Mouse (Mus musculus) liver, embryonic 11.5 days (tissue): ENCODE results near the gene Stpg1. TPM values are rescaled to one million over a fixed set of nuclear protein-coding genes. Genes with fewer than 3 reads are reported as not detected.
A peak's percentile ranks its signal among the peaks of the same experiment; 100 is the strongest.

Experiments
- ATAC-seq: fragments of 200-750 bp; cut with Nextera tagmentation; replicated peaks from 2 replicates; pipeline ENCODE4 v1.8.0; 2017; ENCODE audit warnings: moderate number of reproducible peaks, mild to moderate bottlenecking, moderate TSS enrichment, moderate library complexity; ENCODE audit not compliant: low FRiP score
- DNase-seq: peaks from one replicate; pipeline ENCODE4 v3.0.0-alpha.2; 2017; ENCODE audit warnings: low spot score
- H3K27ac ChIP-seq: fragments of 300-500 bp; sonication (generic); 2 replicates; pipeline ENCODE4 v1.5.1; 2014; ENCODE audit warnings: mild to moderate bottlenecking, low read depth, low read length, control low read depth
- H3K27me3 ChIP-seq: fragments of 300-500 bp; sonication (generic); replicated peaks from 2 replicates; pipeline ENCODE4 v1.6.1; 2014; ENCODE audit warnings: low read length, mixed read lengths; ENCODE audit not compliant: control insufficient read depth, insufficient read depth
- H3K36me3 ChIP-seq: fragments of 300-500 bp; sonication (generic); 2 replicates; pipeline ENCODE4 v1.6.1; 2014; ENCODE audit warnings: mild to moderate bottlenecking, low read length, moderate library complexity, mixed read lengths; ENCODE audit not compliant: control insufficient read depth, insufficient read depth
- H3K4me1 ChIP-seq: fragments of 300-500 bp; sonication (generic); replicated peaks from 2 replicates; pipeline ENCODE4 v1.6.1; 2014; ENCODE audit warnings: low read length, mixed read lengths; ENCODE audit not compliant: control insufficient read depth, insufficient read depth
- H3K4me2 ChIP-seq: fragments of 300-500 bp; sonication (generic); 2 replicates; pipeline ENCODE4 v1.6.1; 2014; ENCODE audit warnings: mild to moderate bottlenecking, control low read depth, moderate library complexity
- H3K4me3 ChIP-seq: fragments of 300-500 bp; sonication (generic); 2 replicates; pipeline ENCODE4 v1.5.1; 2014; ENCODE audit warnings: low read depth, low read length, control low read depth
- H3K9ac ChIP-seq: fragments of 300-500 bp; sonication (generic); 2 replicates; pipeline ENCODE4 v1.6.1; 2014; ENCODE audit warnings: low read depth, low read length, control low read depth
- H3K9me3 ChIP-seq: fragments of 300-500 bp; sonication (generic); 2 replicates; pipeline ENCODE4 v1.6.1; 2016; ENCODE audit warnings: low read length, inconsistent platforms, mixed read lengths; ENCODE audit not compliant: control insufficient read depth
- whole genome bisulfite sequencing: fragments of 180-500 bp; shearing (Covaris S2); extraction: QIAGEN DNeasy Blood & Tissue Kit; methylation state at CpG from one replicate; pipeline ENCODE4 v1.1.7; 2014; 5-methylcytosine and 5-hydroxymethylcytosine counted together
- polyA plus RNA-seq: library from polyadenylated mRNA; unstranded; fragments of >200 nt; fragmentation: Nextera tagmentation; extraction: Ambion mirVana; gene quantifications from 2 replicates; pipeline ENCODE4 v1.2.1, GENCODE M21; 2014

The Stpg1 gene
- polyA plus RNA-seq, 1 experiment from 2014 or later: 0.15 TPM

DNA sequence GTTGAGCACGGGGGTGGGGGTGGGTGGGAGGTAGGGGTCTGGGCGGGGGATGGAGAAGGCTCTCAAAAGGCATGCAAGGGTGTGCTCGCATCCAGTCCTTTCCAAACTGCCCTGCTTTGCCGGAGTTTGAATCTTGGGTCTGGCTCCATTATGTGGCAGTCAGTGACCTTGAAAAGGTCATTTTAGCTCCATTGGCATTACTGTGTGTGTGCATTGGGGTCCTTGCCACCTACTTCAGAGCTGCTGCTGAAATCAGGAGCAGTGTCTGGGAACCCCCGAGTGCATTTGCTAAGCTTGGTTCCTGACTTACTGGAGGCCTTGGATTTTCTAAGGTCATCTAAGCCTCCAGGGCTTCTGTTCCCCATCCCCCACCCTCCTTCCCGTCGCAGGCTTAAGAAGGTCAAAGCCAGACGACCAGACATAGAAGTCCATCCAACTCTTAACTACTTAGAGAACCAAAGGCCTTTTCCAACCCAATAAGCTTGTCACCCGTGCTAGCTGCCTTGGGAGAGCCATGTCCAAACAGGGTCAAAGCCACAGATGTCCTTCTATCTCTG, 54.0 kb downstream of the Stpg1 start:
- Histone ChIP-seq H3K4me1 (peaks cover 11% of the 10 kb centered on the region; the same call in 1 of the 2 replicates), H3K27ac (no peak overlapping the region), H3K36me3 (no peaks in the 10 kb centered on the region), H3K27me3 (peaks cover 5% of the 10 kb centered on the region), H3K9ac (no peak overlapping the region), H3K9me3 (no peaks in the 10 kb centered on the region), H3K4me2 (no peak overlapping the region), H3K4me3 (no peak overlapping the region)
- 29% methylated on average over 9 of the region's 9 CpGs for WGBS
- ATAC-seq (no peak), DNase-seq (no peak)

GRCm38 (mm10) chr4:135549323-135549722, 54.7 kb downstream of the Stpg1 start:
- H3K9me3 ChIP-seq: no peaks in the 10 kb centered on the region
- no peak for DNase-seq
- peaks cover 8% of the 10 kb centered on the region for H3K27me3 ChIP-seq
- no peak overlapping the region for H3K27ac ChIP-seq
- H3K4me1 ChIP-seq: peaks cover 11% of the 10 kb centered on the region; the same call in 1 of the 2 replicates
- H3K36me3 ChIP-seq: no peaks in the 10 kb centered on the region
- 71% methylated on average over 6 of the region's 6 CpGs for WGBS
- no peak overlapping the region for H3K4me2 ChIP-seq
- H3K9ac ChIP-seq: no peak overlapping the region
- no peak overlapping the region for H3K4me3 ChIP-seq
- no peak for ATAC-seq

DNA sequence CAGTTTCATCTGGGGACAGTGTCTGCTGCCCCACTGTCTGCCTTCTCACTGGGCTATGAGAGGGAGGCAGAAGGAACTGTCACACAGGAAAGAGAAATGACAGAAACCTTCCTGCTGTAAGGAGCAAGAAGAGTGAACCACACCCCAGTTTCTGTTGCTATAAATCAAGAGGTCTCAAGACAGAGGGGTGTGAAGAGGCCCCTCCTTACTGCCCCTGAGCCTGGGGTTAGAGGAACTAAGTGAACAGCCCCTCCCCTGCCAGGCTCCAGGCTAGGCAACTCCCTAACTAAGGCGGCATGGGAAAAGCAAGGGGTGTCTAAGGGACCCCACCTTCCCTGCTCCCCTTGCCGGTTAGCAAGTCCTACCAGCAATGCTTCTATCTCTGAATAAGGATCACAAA, 69.2 kb downstream of the Stpg1 start:
- no peaks in the 10 kb centered on the region for H3K9me3 ChIP-seq
- H3K4me3 ChIP-seq: no peak overlapping the region
- H3K9ac ChIP-seq: no peak overlapping the region
- H3K27me3 ChIP-seq: peaks cover 32% of the 10 kb centered on the region
- H3K27ac ChIP-seq: no peak overlapping the region
- DNase-seq (no peak), ATAC-seq (no peak)
- 44% methylated on average over 2 of the region's 2 CpGs for WGBS
- no peak overlapping the region for H3K4me2 ChIP-seq
- H3K36me3 ChIP-seq: no peaks in the 10 kb centered on the region
- H3K4me1 ChIP-seq: peaks cover 9% of the 10 kb centered on the region; the same call in 1 of the 2 replicates

GRCm38 (mm10) chr4:135565400-135565799, 70.8 kb downstream of the Stpg1 start:
- no peak overlapping the region for H3K9ac ChIP-seq
- H3K27ac ChIP-seq: no peak overlapping the region
- WGBS: 46% methylated on average over 9 of the region's 9 CpGs
- ATAC-seq (no peak), DNase-seq (no peak)
- no peaks in the 10 kb centered on the region for H3K36me3 ChIP-seq
- H3K9me3 ChIP-seq: no peaks in the 10 kb centered on the region
- no peak overlapping the region for H3K4me3 ChIP-seq
- peaks cover 19% of the 10 kb centered on the region for H3K4me1 ChIP-seq
- H3K27me3 ChIP-seq: peaks cover 42% of the 10 kb centered on the region
- no peak overlapping the region for H3K4me2 ChIP-seq

GRCm38 (mm10) chr4:135567042-135567441, 72.5 kb downstream of the Stpg1 start:
- H3K4me2 ChIP-seq: no peak overlapping the region
- 32% methylated on average over 11 of the region's 11 CpGs for whole genome bisulfite sequencing
- no peak overlapping the region for H3K9ac ChIP-seq
- peaks cover 24% of the 10 kb centered on the region for H3K4me1 ChIP-seq
- no peaks in the 10 kb centered on the region for H3K36me3 ChIP-seq
- H3K4me3 ChIP-seq: no peak overlapping the region
- no peaks in the 10 kb centered on the region for H3K9me3 ChIP-seq
- H3K27ac ChIP-seq: no peak overlapping the region
- ATAC-seq (no peak), DNase-seq (no peak)
- H3K27me3 ChIP-seq: peaks cover 59% of the 10 kb centered on the region

GRCm38 (mm10) chr4:135567484-135567883, 72.9 kb downstream of the Stpg1 start:
- no peak overlapping the region for H3K9ac ChIP-seq
- H3K27ac ChIP-seq: no peak overlapping the region
- no peak overlapping the region for H3K4me2 ChIP-seq
- DNase-seq: no peak
- no peaks in the 10 kb centered on the region for H3K9me3 ChIP-seq
- no peak for ATAC-seq
- H3K27me3 ChIP-seq: peaks cover 63% of the 10 kb centered on the region
- peaks cover 24% of the 10 kb centered on the region for H3K4me1 ChIP-seq
- 56% methylated on average over 8 of the region's 8 CpGs for whole genome bisulfite sequencing
- no peak overlapping the region for H3K4me3 ChIP-seq
- H3K36me3 ChIP-seq: no peaks in the 10 kb centered on the region

GRCm38 (mm10) chr4:135569201-135569600, 74.6 kb downstream of the Stpg1 start:
- H3K4me1 ChIP-seq: peaks cover 21% of the 10 kb centered on the region
- H3K9me3 ChIP-seq: no peaks in the 10 kb centered on the region
- H3K9ac ChIP-seq: no peak overlapping the region
- H3K27me3 ChIP-seq: peaks cover 71% of the 10 kb centered on the region
- no peaks in the 10 kb centered on the region for H3K36me3 ChIP-seq
- 6% methylated on average over 11 of the region's 11 CpGs for WGBS
- no peak for ATAC-seq
- DNase-seq: no peak
- no peak overlapping the region for H3K4me3 ChIP-seq
- H3K4me2 ChIP-seq: peak overlapping the region; percentile 55
- no peak overlapping the region for H3K27ac ChIP-seq

GRCm38 (mm10) chr4:135570152-135571036, 75.8 kb downstream of the Stpg1 start:
- peaks cover 21% of the 10 kb centered on the region for H3K4me1 ChIP-seq
- peak; percentile 54 for DNase-seq
- H3K36me3 ChIP-seq: no peaks in the 10 kb centered on the region
- peak overlapping the region; percentile 55 for H3K4me2 ChIP-seq
- WGBS: 11% methylated on average over 32 of the region's 32 CpGs
- peak overlapping the region; percentile 33 for H3K4me3 ChIP-seq
- H3K27me3 ChIP-seq: peaks cover 81% of the 10 kb centered on the region
- H3K9me3 ChIP-seq: no peaks in the 10 kb centered on the region
- no peak; the same call in 1 of the 2 replicates for ATAC-seq
- H3K9ac ChIP-seq: no peak overlapping the region
- H3K27ac ChIP-seq: no peak overlapping the region
